Mouse (Mus musculus) CH12.LX (cell line): ENCODE measurements around the gene Epha2. TPM values are rescaled to one million over a fixed set of nuclear protein-coding genes. Genes with fewer than 3 reads are reported as not detected.

ENCODE experiments used
- DNase-seq: peaks from one replicate; pipeline ENCODE4 v3.0.0-alpha.2; 2013; ENCODE audit errors: extremely low read depth
- H3K27ac ChIP-seq: 2 replicates; pipeline ENCODE4 v1.5.1; 2012; ENCODE audit warnings: low read depth, mild to moderate bottlenecking, control low read depth, moderate library complexity; ENCODE audit not compliant: insufficient read depth
- H3K27me3 ChIP-seq: replicated peaks from 2 replicates; pipeline ENCODE3; 2012; ENCODE audit warnings: inconsistent platforms
- H3K36me3 ChIP-seq, 2 experiments: replicated peaks in 1 of 2; 2 replicates each; pipeline versions ENCODE3 to v1.6.1; 2012; ENCODE audit warnings: inconsistent platforms in 1 of 2, low read length in 1 of 2, mild to moderate bottlenecking in 1 of 2, mixed read lengths in 1 of 2, moderate library complexity in 1 of 2; ENCODE audit not compliant: control insufficient read depth in 1 of 2, insufficient read depth in 1 of 2
- H3K4me1 ChIP-seq, 2 experiments: 2 replicates each; pipeline ENCODE4 v1.6.1; 2012; ENCODE audit warnings: inconsistent platforms in 1 of 2, moderate library complexity in 1 of 2; ENCODE audit not compliant: insufficient read depth in 2 of 2, control insufficient read depth in 1 of 2
- H3K4me2 ChIP-seq: 2 replicates; pipeline ENCODE4 v1.6.1; 2012; ENCODE audit warnings: low read depth, mild to moderate bottlenecking, control low read depth; ENCODE audit not compliant: poor library complexity, insufficient read depth, severe bottlenecking
- H3K4me3 ChIP-seq, 3 experiments: fragments of 150-350 bp in 1 of 3; sonication (generic) in 1 of 3; replicated peaks in 1 of 3; 2 replicates each; pipeline versions ENCODE3 to v1.5.1; 2011 to 2012; ENCODE audit warnings: low read depth in 2 of 3, low read length in 2 of 3, mild to moderate bottlenecking in 2 of 3, moderate library complexity in 2 of 3, control low read depth in 1 of 3, improper control_type of control experiment in 1 of 3, inconsistent platforms in 1 of 3, mixed read lengths in 1 of 3; ENCODE audit not compliant: poor library complexity in 1 of 3
- H3K79me2 ChIP-seq: replicated peaks from 2 replicates; pipeline ENCODE4 v1.6.1; 2012; ENCODE audit warnings: mild to moderate bottlenecking, moderate library complexity; ENCODE audit not compliant: control insufficient read depth, poor library complexity, insufficient read depth, severe bottlenecking; ENCODE audit errors: extremely low read depth
- H3K9ac ChIP-seq: 2 replicates; pipeline ENCODE4 v1.6.1; 2012; ENCODE audit warnings: low read depth, mild to moderate bottlenecking, control low read depth, moderate library complexity; ENCODE audit not compliant: insufficient read depth
- H3K9me3 ChIP-seq: replicated peaks from 2 replicates; pipeline ENCODE3; 2012; ENCODE audit warnings: low read length, inconsistent platforms, mixed read lengths
- CHD1 ChIP-seq: IDR thresholded peaks from 2 replicates; pipeline ENCODE4 v1.6.1; 2012; ENCODE audit warnings: low read depth, low read length, improper control_type of control experiment, inconsistent platforms
- CHD2 ChIP-seq: IDR thresholded peaks from 2 replicates; pipeline ENCODE4 v1.6.1; 2011; ENCODE audit warnings: low read length, improper control_type of control experiment
- CTCF ChIP-seq, 2 experiments: IDR thresholded peaks in 1 of 2; conservative IDR thresholded peaks in 1 of 2; 2 replicates each; pipeline ENCODE4 v1.5.1; 2011 to 2012; ENCODE audit warnings: low read depth in 2 of 2, low read length in 2 of 2, improper control_type of control experiment in 1 of 2, inconsistent platforms in 1 of 2, mild to moderate bottlenecking in 1 of 2, moderate library complexity in 1 of 2
- E2F4 ChIP-seq: IDR thresholded peaks from 2 replicates; pipeline ENCODE4 v1.6.1; 2011; ENCODE audit warnings: low read depth, low read length, improper control_type of control experiment; ENCODE audit not compliant: insufficient replicate concordance
- MAX ChIP-seq: IDR thresholded peaks from 2 replicates; pipeline ENCODE4 v1.6.1; 2011; ENCODE audit warnings: low read length, improper control_type of control experiment
- MAZ ChIP-seq: IDR thresholded peaks from 2 replicates; pipeline ENCODE4 v1.6.1; 2012; ENCODE audit warnings: low read depth, mild to moderate bottlenecking, inconsistent platforms, low read length, improper control_type of control experiment, moderate library complexity
- MYC ChIP-seq: IDR thresholded peaks from 2 replicates; pipeline ENCODE4 v1.6.1; 2011; ENCODE audit warnings: low read depth, mild to moderate bottlenecking, improper control_type of control experiment, low read length
- NRF1 ChIP-seq: IDR thresholded peaks from 2 replicates; pipeline ENCODE4 v1.6.1; 2014; ENCODE audit warnings: low read depth, mild to moderate bottlenecking, inconsistent platforms, low read length, improper control_type of control experiment, moderate library complexity
- PAX5 ChIP-seq: IDR thresholded peaks from 2 replicates; pipeline ENCODE4 v1.6.1; 2012; ENCODE audit warnings: low read length, inconsistent platforms, mixed read lengths
- POLR2A ChIP-seq: IDR thresholded peaks from 2 replicates; pipeline ENCODE4 v1.6.1; 2011; ENCODE audit warnings: low read depth, mild to moderate bottlenecking, improper control_type of control experiment, low read length
- RAD21 ChIP-seq: IDR thresholded peaks from 2 replicates; pipeline ENCODE4 v1.6.1; 2011; ENCODE audit warnings: low read depth, mild to moderate bottlenecking, low read length, improper control_type of control experiment, moderate library complexity
- TCF12 ChIP-seq: IDR thresholded peaks from 2 replicates; pipeline ENCODE4 v1.6.1; 2014; ENCODE audit warnings: low read depth, mild to moderate bottlenecking, inconsistent platforms, low read length, improper control_type of control experiment
- USF2 ChIP-seq: conservative IDR thresholded peaks from 2 replicates; pipeline ENCODE4 v1.6.1; 2011; ENCODE audit warnings: low read depth, low read length, improper control_type of control experiment
- ZMIZ1 ChIP-seq: IDR thresholded peaks from 2 replicates; pipeline ENCODE4 v1.6.1; 2012; ENCODE audit warnings: low read depth, mild to moderate bottlenecking, inconsistent platforms, low read length, improper control_type of control experiment
- ZNF384 ChIP-seq: IDR thresholded peaks from 2 replicates; pipeline ENCODE4 v1.6.1; 2012; ENCODE audit warnings: low read depth, low read length, improper control_type of control experiment, inconsistent platforms
- dilution Hi-C: fragments of 300-500 bp; cut with MboI; formaldehyde crosslinking; loops from 2 replicates; pipeline ENCODE4 v1.14.3; 2020; ENCODE audit warnings: low sequenced_read_pairs; ENCODE audit not compliant: extremely low pct_unique_long_range_greater_than_20kb, extremely low pct_ligation_motif_present
- in situ Hi-C: fragments of 300-500 bp; cut with MboI; formaldehyde crosslinking; loops from 3 replicates; pipeline ENCODE4 v1.14.3; 2019; ENCODE audit warnings: low sequenced_read_pairs, low pct_ligation_motif_present, low pct_unique_long_range_greater_than_20kb, mixed read lengths
- polyA plus RNA-seq: library from polyadenylated mRNA; unstranded; fragments of >175 nt; gene quantifications from 2 replicates; pipeline ENCODE4 v1.2.1, GENCODE M21; 2012; ENCODE audit warnings: low read depth; ENCODE audit not compliant: insufficient read length
- total RNA-seq, 2 experiments: library from RNA; depleted of rRNA; stranded (reverse); fragments of 300-350 nt in 1 of 2; fragments of >200 nt in 1 of 2; gene quantifications; 2 replicates each; pipeline ENCODE4 v1.2.3; 2012 to 2014

The Epha2 gene
- total and polyA plus RNA-seq, 3 experiments: 0.55 to 0.81 (median 0.67) TPM

- Histone ChIP-seq H3K9me3 (no peaks in the 10 kb centered on the region), H3K27me3 (peaks cover 47% of the 10 kb centered on the region), H3K4me3 (no peak overlapping the region), H3K4me2 (no peak overlapping the region), H3K27ac (no peak overlapping the region), H3K4me1 (peaks cover 0 to 13% of the 10 kb centered on the region in 2 experiments; a peak in 3 of 4 replicates), H3K9ac (no peak overlapping the region), H3K79me2 (no peaks in the 10 kb centered on the region), H3K36me3 (peaks cover 0 to 1% of the 10 kb centered on the region in 2 experiments)
- dilution Hi-C loops (no loop called here), in situ Hi-C loops (no loop called here)
- TF ChIP-seq RAD21 (no peak), CHD1 (no peak), PAX5 (no peak), MAX (no peak)
- no peak for DNase-seq
Measured at GRCm38 (mm10) chr4:141312513-141313131, 11.6 kb downstream of the Epha2 start.

- Histone ChIP-seq H3K36me3 (no peaks in the 10 kb centered on the region), H3K27me3 (peaks cover 54% of the 10 kb centered on the region), H3K79me2 (no peaks in the 10 kb centered on the region), H3K9me3 (no peaks in the 10 kb centered on the region), H3K4me2 (no peak overlapping the region), H3K9ac (no peak overlapping the region), H3K4me1 (peaks cover 0 to 13% of the 10 kb centered on the region in 2 experiments; a peak in 3 of 4 replicates), H3K4me3 (no peak overlapping the region), H3K27ac (no peak overlapping the region)
- dilution Hi-C loops (no loop called here), in situ Hi-C loops (no loop called here)
- TF ChIP-seq PAX5 (no peak), MYC (no peak), POLR2A (no peak), RAD21 (no peak)
- no peak for DNase-seq
Measured at GRCm38 (mm10) chr4:141313481-141313880, 12.4 kb downstream of the Epha2 start.

- H3K4me2 ChIP-seq: no peak overlapping the region
- in situ Hi-C loops (no loop called here), dilution Hi-C loops (no loop called here)
- H3K9ac ChIP-seq: no peak overlapping the region
- H3K27ac ChIP-seq: no peak overlapping the region
- no peaks in the 10 kb centered on the region for H3K9me3 ChIP-seq
- H3K4me1 ChIP-seq: peaks cover 2 to 13% of the 10 kb centered on the region in 2 experiments
- no peak for DNase-seq
- H3K4me3 ChIP-seq: no peak overlapping the region
- TF ChIP-seq MAZ: no peak
- no peak for TF ChIP-seq CHD2
- no peak for TF ChIP-seq ZNF384
- no peak for TF ChIP-seq CHD1
- no peak for TF ChIP-seq PAX5
- TF ChIP-seq TCF12: no peak
- TF ChIP-seq USF2: no peak
- no peak for TF ChIP-seq RAD21
- no peak for TF ChIP-seq E2F4
- TF ChIP-seq NRF1: no peak
- no peak for TF ChIP-seq CTCF (conservative IDR thresholded peaks at IDR 0.05 in 1 of 2, IDR thresholded peaks at IDR 0.05 in 1 of 2; ENCODE audit: low read depth in 2 of 2, low read length in 2 of 2)
- no peak for TF ChIP-seq ZMIZ1
- H3K79me2 ChIP-seq: no peaks in the 10 kb centered on the region
- H3K27me3 ChIP-seq: peaks cover 58% of the 10 kb centered on the region
- H3K36me3 ChIP-seq: no peaks in the 10 kb centered on the region
Measured at GRCm38 (mm10) chr4:141313924-141314323, 12.9 kb downstream of the Epha2 start.
